Mouse (Mus musculus) stomach, postnatal 0 days (tissue): ENCODE results near the gene Akirin1. TPM values are rescaled to one million over a fixed set of nuclear protein-coding genes. Genes with fewer than 3 reads are reported as not detected.

Experiments used
- ATAC-seq: fragments of 200-750 bp; cut with Nextera tagmentation; 2 replicates; pipeline ENCODE4 v1.8.0; 2017; ENCODE audit not compliant: low FRiP score, low TSS enrichment
- DNase-seq: peaks from one replicate; pipeline ENCODE4 v3.0.0-alpha.2; 2016; ENCODE audit warnings: low spot score
- H3K27ac ChIP-seq: fragments of 300-500 bp; sonication (generic); replicated peaks from 2 replicates; pipeline ENCODE4 v1.5.1; 2014; ENCODE audit warnings: mild to moderate bottlenecking, control low read depth
- H3K27me3 ChIP-seq: fragments of 300-500 bp; sonication (generic); 2 replicates; pipeline ENCODE4 v1.6.1; 2014; ENCODE audit warnings: low read length; ENCODE audit not compliant: control insufficient read depth, insufficient read depth
- H3K36me3 ChIP-seq: fragments of 300-500 bp; sonication (generic); 2 replicates; pipeline ENCODE4 v1.6.1; 2014; ENCODE audit warnings: low read length, mixed read lengths; ENCODE audit not compliant: control insufficient read depth, insufficient read depth
- H3K4me1 ChIP-seq: fragments of 300-500 bp; sonication (generic); replicated peaks from 2 replicates; pipeline ENCODE4 v1.6.1; 2014; ENCODE audit warnings: antibody characterized with exemption; ENCODE audit not compliant: control insufficient read depth, insufficient read depth
- H3K4me2 ChIP-seq: fragments of 300-500 bp; sonication (generic); replicated peaks from 2 replicates; pipeline ENCODE4 v1.6.1; 2014; ENCODE audit warnings: low read depth, mild to moderate bottlenecking, control low read depth, moderate library complexity
- H3K4me3 ChIP-seq: fragments of 300-500 bp; sonication (generic); 2 replicates; pipeline ENCODE4 v1.5.1; 2014; ENCODE audit warnings: low read depth, low read length, control low read depth
- H3K9ac ChIP-seq: fragments of 300-500 bp; sonication (generic); 2 replicates; pipeline ENCODE4 v1.6.1; 2014; ENCODE audit warnings: mild to moderate bottlenecking, low read length, control low read depth, mixed read lengths
- H3K9me3 ChIP-seq: fragments of 300-500 bp; sonication (generic); 2 replicates; pipeline ENCODE4 v1.6.1; 2016; ENCODE audit warnings: low read length; ENCODE audit not compliant: control insufficient read depth
- CTCF ChIP-seq: IDR thresholded peaks from 2 replicates; pipeline ENCODE4 v1.5.1; 2016; ENCODE audit warnings: antibody characterized with exemption, low read depth, mild to moderate bottlenecking, moderate library complexity
- EP300 ChIP-seq: optimal IDR thresholded peaks from 2 replicates; pipeline ENCODE3; 2016; ENCODE audit warnings: antibody characterized with exemption
- WGBS: fragments of 180-500 bp; shearing (Covaris S2); extraction: QIAGEN DNeasy Blood & Tissue Kit; methylation state at CpG from one replicate; pipeline ENCODE4 v1.1.7; 2014; 5-methylcytosine and 5-hydroxymethylcytosine counted together
- polyA plus RNA-seq: library from polyadenylated mRNA; unstranded; fragments of >200 nt; fragmentation: Nextera tagmentation; extraction: Ambion mirVana; gene quantifications from 2 replicates; pipeline ENCODE4 v1.2.1, GENCODE M21; 2015

The Akirin1 gene
- polyA plus RNA-seq, 1 experiment from 2014 or later, result 42.3 TPM

- no peaks in the 10 kb centered on the region for H3K27me3 ChIP-seq
- H3K9me3 ChIP-seq, result no peaks in the 10 kb centered on the region
- peaks cover 4% of the 10 kb centered on the region; the same call in 1 of the 2 replicates for H3K36me3 ChIP-seq
- no peak overlapping the region for H3K9ac ChIP-seq
- H3K4me3 ChIP-seq, result no peak overlapping the region
- no peak for ATAC-seq
- WGBS, result 85% methylated on average over 1 of the region's 3 CpGs
- no peak for DNase-seq
- no peak for TF ChIP-seq CTCF
- no peak for TF ChIP-seq EP300
- no peak overlapping the region for H3K27ac ChIP-seq
- H3K4me2 ChIP-seq, result no peak overlapping the region
- H3K4me1 ChIP-seq, result no peaks in the 10 kb centered on the region
Measured at GRCm38 (mm10) chr4:123712431-123712830, 37.7 kb downstream of the Akirin1 start.

- ATAC-seq, result no peak
- TF ChIP-seq CTCF (no peak), EP300 (no peak)
- Histone ChIP-seq H3K4me1 (no peaks in the 10 kb centered on the region), H3K36me3 (no peaks in the 10 kb centered on the region), H3K9me3 (no peaks in the 10 kb centered on the region), H3K4me3 (no peak overlapping the region), H3K27me3 (no peaks in the 10 kb centered on the region), H3K9ac (no peak overlapping the region), H3K4me2 (no peak overlapping the region), H3K27ac (no peak overlapping the region)
- WGBS, result 93% methylated on average over 5 of the region's 5 CpGs
- DNase-seq, result no peak
Measured at GRCm38 (mm10) chr4:123707340-123707739, 42.8 kb downstream of the Akirin1 start.

DNA sequence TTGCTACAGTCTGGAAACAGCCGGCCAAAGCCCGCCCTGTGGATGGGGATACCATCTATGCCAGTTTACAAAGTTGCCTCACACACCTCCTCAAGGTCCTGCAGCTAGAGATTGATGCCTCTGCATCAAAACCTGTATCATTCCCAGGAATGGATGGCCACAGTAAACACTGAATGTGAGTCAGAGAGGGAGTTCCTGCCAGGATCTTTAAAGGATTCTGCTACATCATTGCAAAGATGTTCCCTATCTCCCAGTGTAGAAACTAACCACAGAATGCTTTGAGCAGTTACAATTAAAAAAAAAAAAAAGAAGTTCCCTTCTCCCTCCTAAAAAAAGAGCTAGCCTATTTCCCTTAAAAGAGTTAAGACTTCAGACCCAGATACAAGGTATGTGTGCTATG is 44.8 kb downstream of the Akirin1 start:
- 84% methylated on average over 2 of the region's 2 CpGs for WGBS
- H3K4me1 ChIP-seq, result no peaks in the 10 kb centered on the region
- TF ChIP-seq EP300, result no peak
- TF ChIP-seq CTCF, result no peak

GRCm38 (mm10) chr4:123693384-123693783 is 56.8 kb downstream of the Akirin1 start:
- 87% methylated on average over 12 of the region's 12 CpGs for WGBS
- no peaks in the 10 kb centered on the region for H3K9me3 ChIP-seq
- no peak overlapping the region for H3K4me2 ChIP-seq
- ATAC-seq (no peak), DNase-seq (no peak)
- H3K36me3 ChIP-seq, result no peaks in the 10 kb centered on the region
- TF ChIP-seq EP300 (no peak), CTCF (no peak)
- H3K27ac ChIP-seq, result no peak overlapping the region
- H3K4me3 ChIP-seq, result no peak overlapping the region
- H3K9ac ChIP-seq, result no peak overlapping the region
- no peaks in the 10 kb centered on the region for H3K4me1 ChIP-seq
- no peaks in the 10 kb centered on the region for H3K27me3 ChIP-seq

More for the DNA sequence above, 44.8 kb downstream of the Akirin1 start:
- H3K27me3 ChIP-seq, result no peaks in the 10 kb centered on the region
- H3K4me2 ChIP-seq, result no peak overlapping the region
- no peak overlapping the region for H3K4me3 ChIP-seq
- no peak overlapping the region for H3K9ac ChIP-seq
- H3K36me3 ChIP-seq, result no peaks in the 10 kb centered on the region
- ATAC-seq, result no peak
- H3K27ac ChIP-seq, result no peak overlapping the region
- H3K9me3 ChIP-seq, result no peaks in the 10 kb centered on the region
- no peak for DNase-seq

- Histone ChIP-seq H3K27me3 (no peaks in the 10 kb centered on the region), H3K27ac (no peak overlapping the region), H3K9me3 (no peaks in the 10 kb centered on the region), H3K4me2 (no peak overlapping the region), H3K4me1 (0 out of 2 replicates have a peak, but pooled peaks cover 2% of the 10 kb centered on the region), H3K4me3 (no peak overlapping the region), H3K9ac (no peak overlapping the region), H3K36me3 (no peaks in the 10 kb centered on the region)
- no peak for ATAC-seq
- no peak for TF ChIP-seq EP300
- no peak for TF ChIP-seq CTCF
- 78% methylated on average over 3 of the region's 3 CpGs for WGBS
- no peak for DNase-seq
Measured at GRCm38 (mm10) chr4:123692071-123692470, 58.1 kb downstream of the Akirin1 start.

GRCm38 (mm10) chr4:123690311-123690710 is 59.8 kb downstream of the Akirin1 start:
- ATAC-seq, result no peak
- no peaks in the 10 kb centered on the region for H3K27me3 ChIP-seq
- 78% methylated on average over 10 of the region's 10 CpGs for WGBS

More at GRCm38 (mm10) chr4:123690311-123690710, 59.8 kb downstream of the Akirin1 start:
- no peak overlapping the region for H3K4me3 ChIP-seq
- H3K4me2 ChIP-seq, result no peak overlapping the region
- no peak for TF ChIP-seq EP300
- TF ChIP-seq CTCF, result no peak
- H3K36me3 ChIP-seq, result no peaks in the 10 kb centered on the region
- no peak overlapping the region for H3K9ac ChIP-seq
- H3K4me1 ChIP-seq, result 0 out of 2 replicates have a peak, but pooled peaks cover 2% of the 10 kb centered on the region
- no peak for DNase-seq
- H3K27ac ChIP-seq, result no peak overlapping the region
- no peaks in the 10 kb centered on the region for H3K9me3 ChIP-seq
